Mouse (Mus musculus) ES-Bruce4 (cell line): ENCODE measurements around the gene Mtm1. TPM values are rescaled to one million over a fixed set of nuclear protein-coding genes. Genes with fewer than 3 reads are reported as not detected.
"Not testable (repeated sequence)": the region's sequence is repeated elsewhere in the genome, so short reads cannot be mapped to it uniquely, and the experiment has no call there.

Experiments used
- H3K27ac ChIP-seq: 2 replicates; pipeline ENCODE4 v1.5.1; 2012; ENCODE audit warnings: low read length, inconsistent platforms; ENCODE audit not compliant: insufficient read depth
- H3K27me3 ChIP-seq: 2 replicates; pipeline ENCODE4 v1.6.1; 2012; ENCODE audit warnings: mild to moderate bottlenecking, low read length, inconsistent platforms; ENCODE audit not compliant: control insufficient read depth, poor library complexity, insufficient read depth, severe bottlenecking
- H3K36me3 ChIP-seq: 2 replicates; pipeline ENCODE4 v1.6.1; 2012; ENCODE audit warnings: inconsistent platforms, mild to moderate bottlenecking, low read length, moderate library complexity; ENCODE audit not compliant: control insufficient read depth, poor library complexity, insufficient read depth, severe bottlenecking
- H3K4me1 ChIP-seq: one replicate; pipeline ENCODE4 v1.8.1; 2011; ENCODE audit warnings: low read length; ENCODE audit not compliant: control insufficient read depth, insufficient read depth
- H3K4me3 ChIP-seq: 2 replicates; pipeline ENCODE4 v1.5.1; 2011; ENCODE audit warnings: low read depth, mild to moderate bottlenecking, low read length
- H3K9ac ChIP-seq: 2 replicates; pipeline ENCODE4 v1.6.1; 2012; ENCODE audit warnings: low read depth, mild to moderate bottlenecking, inconsistent platforms; ENCODE audit not compliant: poor library complexity, severe bottlenecking
- H3K9me3 ChIP-seq: replicated peaks from 2 replicates; pipeline ENCODE4 v1.6.1; 2012; ENCODE audit warnings: mild to moderate bottlenecking, low read length, inconsistent platforms; ENCODE audit not compliant: control insufficient read depth, poor library complexity, insufficient read depth, severe bottlenecking
- CTCF ChIP-seq: IDR thresholded peaks from one replicate; pipeline ENCODE4 v1.8.1; 2011; ENCODE audit warnings: low read depth, low read length
- EP300 ChIP-seq: IDR thresholded peaks from 2 replicates; pipeline ENCODE4 v1.6.1; 2011; ENCODE audit warnings: low read depth, low read length; ENCODE audit not compliant: insufficient read depth
- POLR2A ChIP-seq: IDR thresholded peaks from one replicate; pipeline ENCODE4 v1.8.1; 2011; ENCODE audit warnings: low read length; ENCODE audit not compliant: insufficient read depth
- polyA plus RNA-seq: library from polyadenylated mRNA; stranded (reverse); fragments of >200 nt; gene quantifications from 2 replicates; pipeline ENCODE4 v1.2.4, GENCODE M21; 2011; ENCODE audit warnings: low read depth; ENCODE audit not compliant: missing spikeins, insufficient read depth, insufficient read length

Mtm1 gene
- polyA plus RNA-seq, 1 experiment = 9.7 TPM

GRCm38 (mm10) chrX:71355331-71355730, 144.8 kb downstream of the Mtm1 start:
- Histone ChIP-seq H3K36me3 (no peaks in the 10 kb centered on the region), H3K9me3 (no peaks in the 10 kb centered on the region), H3K4me3 (no peak overlapping the region), H3K9ac (no peak overlapping the region), H3K27ac (no peak overlapping the region), H3K4me1 (no peaks in the 10 kb centered on the region), H3K27me3 (no peaks in the 10 kb centered on the region)
- TF ChIP-seq EP300 = no peak
- TF ChIP-seq POLR2A = no peak
- no peak for TF ChIP-seq CTCF

- H3K36me3 ChIP-seq, H3K9ac ChIP-seq, H3K4me3 ChIP-seq: not testable (repeated sequence)
Measured at GRCm38 (mm10) chrX:71361793-71362192, 151.2 kb downstream of the Mtm1 start.

GRCm38 (mm10) chrX:71364062-71364461, 153.5 kb downstream of the Mtm1 start:
- H3K9ac ChIP-seq = no peak overlapping the region
- H3K27me3 ChIP-seq = no peaks in the 10 kb centered on the region
- no peaks in the 10 kb centered on the region for H3K9me3 ChIP-seq
- no peaks in the 10 kb centered on the region for H3K4me1 ChIP-seq
- TF ChIP-seq CTCF (no peak), POLR2A (no peak), EP300 (no peak)
- H3K36me3 ChIP-seq = no peaks in the 10 kb centered on the region
- no peak overlapping the region for H3K27ac ChIP-seq
- no peak overlapping the region for H3K4me3 ChIP-seq

More at GRCm38 (mm10) chrX:71361793-71362192, 151.2 kb downstream of the Mtm1 start:
- not testable (repeated sequence) for H3K4me1 ChIP-seq, H3K27ac ChIP-seq, H3K27me3 ChIP-seq, H3K9me3 ChIP-seq

GRCm38 (mm10) chrX:71364554-71364991, 154.0 kb downstream of the Mtm1 start, which contains the start of gene Mtmr1:
Gene Mtmr1, plus strand, starts transcription at chrX:71364760.
- Histone ChIP-seq H3K4me3 (peak within 1 kb of the TSS; percentile 72), H3K27ac (no peak within 1 kb of the TSS), H3K4me1 (no peaks in the 10 kb centered on the region), H3K36me3 (no peaks in the 10 kb centered on the region), H3K27me3 (no peaks in the 10 kb centered on the region), H3K9me3 (no peaks in the 10 kb centered on the region), H3K9ac (peak within 1 kb of the TSS; percentile 61)
- TF ChIP-seq EP300 = no peak
- no peak for TF ChIP-seq POLR2A
- no peak for TF ChIP-seq CTCF

- Histone ChIP-seq H3K27me3 (no peaks in the 10 kb centered on the region), H3K4me1 (no peaks in the 10 kb centered on the region), H3K4me3 (peak overlapping the region; percentile 72), H3K36me3 (no peaks in the 10 kb centered on the region), H3K27ac (no peak overlapping the region), H3K9ac (peak overlapping the region; percentile 61), H3K9me3 (no peaks in the 10 kb centered on the region)
- TF ChIP-seq CTCF (no peak), EP300 (no peak), POLR2A (no peak)
Measured at GRCm38 (mm10) chrX:71365011-71365410, 154.4 kb downstream of the Mtm1 start.

Other genes starting within 250 kb of the Mtm1 start
- gene Mamld1, start 160.5 kb upstream of the Mtm1 start, polyA plus RNA-seq = 0.14 and 0.16 TPM in 2 replicates
- 8.1 and 9.4 TPM in 2 replicates for gene Mtmr1, start 154.0 kb downstream of the Mtm1 start, polyA plus RNA-seq